Mouse (Mus musculus): Measurements from ENCODE around the gene Rom1.
"Not testable (repeated sequence)": the region's sequence is repeated elsewhere in the genome, so short reads cannot be mapped to it uniquely, and the experiment has no call there.

Rom1 gene

GRCm38 (mm10) chr19:8896231-8896630, 32.9 kb downstream of the Rom1 start:
- not testable (repeated sequence) for DNase-seq

GRCm38 (mm10) chr19:8895397-8895960, 33.7 kb downstream of the Rom1 start:
- no peak for DNase-seq

- peak; percentile 88 for DNase-seq
Observed at GRCm38 (mm10) chr19:8892829-8893766, 36.1 kb downstream of the Rom1 start, which contains the start of gene Ints5. Gene Ints5 (plus strand): TSS chr19:8893005.

- peak; percentile 96 for DNase-seq
Observed at GRCm38 (mm10) chr19:8888511-8889385, 40.4 kb downstream of the Rom1 start, which contains the start of the genes 1810009A15Rik and Gm49416. Gene 1810009A15Rik (plus strand): TSS chr19:8888853. Gene Gm49416 (plus strand): TSS chr19:8888926.

GRCm38 (mm10) chr19:8887585-8888463, 41.3 kb downstream of the Rom1 start:
- DNase-seq, result no peak

- DNase-seq, result no peak
Observed at GRCm38 (mm10) chr19:8886916-8887584, 42.1 kb downstream of the Rom1 start.

GRCm38 (mm10) chr19:8883616-8884015, 45.5 kb downstream of the Rom1 start, which contains the start of the genes Lbhd1 and Gm49403:
Gene Lbhd1 (plus strand): TSS chr19:8883732.
Gene Gm49403 (plus strand): TSS chr19:8883930.
- no peak for DNase-seq

- DNase-seq, result no peak
Observed at GRCm38 (mm10) chr19:8881034-8881392, 48.1 kb downstream of the Rom1 start.

GRCm38 (mm10) chr19:8880311-8881033, 48.7 kb downstream of the Rom1 start, which contains the start of gene Uqcc3:
Gene Uqcc3 (minus strand): TSS chr19:8880923.
- DNase-seq, result peak; percentile 93
